Mouse (Mus musculus) CH12.LX (cell line): Measurements from ENCODE around the gene Tmem233.

Experiments
- BHLHE40 ChIP-seq: IDR thresholded peaks from 2 replicates; pipeline ENCODE4 v1.6.1; 2011; ENCODE audit warnings: mild to moderate bottlenecking, low read depth, low read length, improper control_type of control experiment
- CTCF ChIP-seq, 2 experiments: IDR thresholded peaks in 1 of 2; conservative IDR thresholded peaks in 1 of 2; 2 replicates each; pipeline ENCODE4 v1.5.1; 2011 to 2012; ENCODE audit warnings: low read depth in 2 of 2, low read length in 2 of 2, improper control_type of control experiment in 1 of 2, inconsistent platforms in 1 of 2, mild to moderate bottlenecking in 1 of 2, moderate library complexity in 1 of 2
- GABPA ChIP-seq: IDR thresholded peaks from 2 replicates; pipeline ENCODE4 v1.6.1; 2012; ENCODE audit warnings: low read depth, low read length, improper control_type of control experiment, inconsistent platforms; ENCODE audit not compliant: insufficient replicate concordance
- HCFC1 ChIP-seq: IDR thresholded peaks from 2 replicates; pipeline ENCODE4 v1.6.1; 2012; ENCODE audit warnings: low read depth, mild to moderate bottlenecking, inconsistent platforms, low read length, improper control_type of control experiment
- MAFK ChIP-seq: IDR thresholded peaks from 2 replicates; pipeline ENCODE4 v1.6.1; 2011; ENCODE audit warnings: low read length, improper control_type of control experiment; ENCODE audit not compliant: insufficient replicate concordance
- MAX ChIP-seq: IDR thresholded peaks from 2 replicates; pipeline ENCODE4 v1.6.1; 2011; ENCODE audit warnings: low read length, improper control_type of control experiment
- MXI1 ChIP-seq: IDR thresholded peaks from 2 replicates; pipeline ENCODE4 v1.6.1; 2011; ENCODE audit warnings: mild to moderate bottlenecking, low read depth, low read length, improper control_type of control experiment
- NRF1 ChIP-seq: IDR thresholded peaks from 2 replicates; pipeline ENCODE4 v1.6.1; 2014; ENCODE audit warnings: low read depth, mild to moderate bottlenecking, inconsistent platforms, low read length, improper control_type of control experiment, moderate library complexity
- POLR2A ChIP-seq: IDR thresholded peaks from 2 replicates; pipeline ENCODE4 v1.6.1; 2011; ENCODE audit warnings: low read depth, mild to moderate bottlenecking, improper control_type of control experiment, low read length
- RCOR1 ChIP-seq: conservative IDR thresholded peaks from 2 replicates; pipeline ENCODE4 v1.6.1; 2012; ENCODE audit warnings: low read depth, mild to moderate bottlenecking, inconsistent platforms, low read length, improper control_type of control experiment
- TBP ChIP-seq: conservative IDR thresholded peaks from 2 replicates; pipeline ENCODE4 v1.6.1; 2011; ENCODE audit warnings: low read depth, low read length, improper control_type of control experiment
- USF1 ChIP-seq: IDR thresholded peaks from 2 replicates; pipeline ENCODE4 v1.6.1; 2014; ENCODE audit warnings: low read depth, mild to moderate bottlenecking, inconsistent platforms, low read length, improper control_type of control experiment
- ZKSCAN1 ChIP-seq: IDR thresholded peaks from 2 replicates; pipeline ENCODE4 v1.6.1; 2012; ENCODE audit warnings: low read depth, inconsistent platforms, low read length, improper control_type of control experiment, borderline replicate concordance
- ZMIZ1 ChIP-seq: IDR thresholded peaks from 2 replicates; pipeline ENCODE4 v1.6.1; 2012; ENCODE audit warnings: low read depth, mild to moderate bottlenecking, inconsistent platforms, low read length, improper control_type of control experiment

DNA sequence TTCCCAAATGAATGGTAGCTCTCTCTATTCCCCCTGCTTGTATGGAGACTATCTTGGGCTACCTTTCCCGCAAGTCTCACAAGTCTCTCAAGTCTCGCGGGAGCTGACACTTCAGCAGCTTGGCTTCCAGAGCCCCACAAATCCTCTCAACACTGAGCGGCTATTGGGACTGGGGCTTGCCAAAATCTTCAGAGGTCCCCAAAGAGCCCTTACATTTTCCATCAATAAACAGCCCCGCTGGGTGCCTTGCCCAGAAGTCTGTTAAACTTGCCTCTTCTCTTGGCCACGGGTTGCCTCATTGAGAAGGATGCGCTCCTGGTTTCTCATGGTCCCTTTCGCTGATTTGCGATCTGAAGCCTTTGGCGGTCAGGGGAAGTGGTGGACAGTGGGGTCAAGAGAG lies 25.6 kb upstream of the Tmem233 start:
- TF ChIP-seq GABPA: no peak
- TF ChIP-seq CTCF (conservative IDR thresholded peaks at IDR 0.05 in 1 of 2, IDR thresholded peaks at IDR 0.05 in 1 of 2; ENCODE audit: low read depth in 2 of 2, low read length in 2 of 2): no peak
- TF ChIP-seq HCFC1: no peak
- no peak for TF ChIP-seq NRF1
- TF ChIP-seq MAX: no peak
- no peak for TF ChIP-seq MAFK
- TF ChIP-seq RCOR1: no peak
- no peak for TF ChIP-seq USF1
- no peak for TF ChIP-seq POLR2A
- no peak for TF ChIP-seq TBP
- TF ChIP-seq ZMIZ1: no peak
- TF ChIP-seq BHLHE40: no peak
- TF ChIP-seq ZKSCAN1: no peak
- no peak for TF ChIP-seq MXI1
